Mouse (Mus musculus) kidney, adult 2 months (tissue): ENCODE measurements around the gene Tead2.

Source experiments
- CTCF ChIP-seq: fragments of 200-500 bp; conservative IDR thresholded peaks from 2 replicates; pipeline ENCODE4 v1.5.1; 2011; ENCODE audit warnings: low read depth, mild to moderate bottlenecking, control low read depth, low read length, moderate library complexity, mixed read lengths; ENCODE audit not compliant: insufficient read depth, insufficient read length
- POLR2A ChIP-seq: fragments of 200-500 bp; IDR thresholded peaks from one replicate; pipeline ENCODE4 v1.6.1; 2011; ENCODE audit warnings: low read depth, low read length, control low read depth

GRCm38 (mm10) chr7:45247666-45248065 is 32.1 kb downstream of the Tead2 start:
- no peak; the same call in 1 of the 2 replicates for TF ChIP-seq CTCF
- no peak for TF ChIP-seq POLR2A
